Mouse (Mus musculus): Measurements from ENCODE around the gene E2f6.

E2f6 gene

DNA sequence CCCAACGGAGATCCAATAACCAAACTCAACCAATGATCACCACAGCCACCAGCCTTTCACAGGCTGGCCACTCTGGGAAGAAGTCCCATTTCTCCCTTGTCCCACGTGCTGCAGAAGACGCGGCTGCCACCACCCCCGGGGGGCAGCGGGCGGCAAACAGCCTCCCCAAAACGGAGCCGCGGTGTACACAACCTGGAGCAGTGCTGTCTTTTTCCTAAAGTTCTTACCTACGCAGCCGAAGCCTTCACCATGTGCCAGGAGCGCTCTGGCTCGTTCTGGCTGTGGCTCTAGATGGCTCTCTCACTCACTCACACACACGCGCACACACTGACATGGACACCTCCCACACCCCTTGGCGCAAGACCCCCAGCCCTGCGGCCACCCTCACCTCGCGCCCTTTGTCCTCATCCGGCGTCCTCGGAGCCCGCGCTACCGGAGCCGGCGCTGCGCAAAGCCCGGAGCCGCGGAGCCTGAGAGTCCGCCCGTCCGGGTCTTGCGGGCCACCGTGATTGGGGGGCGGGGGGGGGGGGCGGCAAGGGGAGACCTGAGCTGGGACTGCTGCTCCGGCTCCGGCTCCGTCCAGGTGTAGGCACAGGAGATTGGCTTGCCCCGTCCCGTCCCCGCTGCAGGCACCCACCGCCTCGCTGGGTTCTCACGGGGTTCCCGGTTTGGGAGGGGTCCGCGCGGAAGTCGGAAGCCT, 10.4 kb upstream of the E2f6 start, which contains the start of gene Greb1:
Gene Greb1, minus strand, starts transcription at position 628 of the 700 bp plus-strand sequence.
- DNase-seq (ENCODE audit: low read depth, low spot score): no peak

DNA sequence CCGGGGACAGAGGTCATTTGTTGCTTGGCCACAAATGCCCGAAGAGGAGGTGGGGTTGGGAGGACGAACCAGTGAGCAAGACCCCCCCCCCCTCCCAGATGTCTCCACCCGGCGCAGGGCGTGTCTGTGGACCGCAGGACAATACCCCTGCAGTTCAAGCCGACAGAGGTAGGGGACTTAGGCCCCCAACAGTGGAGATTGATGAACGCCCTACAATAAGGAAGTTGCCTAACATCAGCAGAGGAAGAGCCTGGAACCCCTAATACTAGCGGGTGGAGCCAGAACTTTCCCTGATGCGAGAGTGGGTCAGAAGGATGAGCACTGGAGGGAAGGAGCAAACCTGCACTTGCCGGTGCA, 9.8 kb upstream of the E2f6 start:
- no peak for DNase-seq (ENCODE audit: low read depth, low spot score)

DNA sequence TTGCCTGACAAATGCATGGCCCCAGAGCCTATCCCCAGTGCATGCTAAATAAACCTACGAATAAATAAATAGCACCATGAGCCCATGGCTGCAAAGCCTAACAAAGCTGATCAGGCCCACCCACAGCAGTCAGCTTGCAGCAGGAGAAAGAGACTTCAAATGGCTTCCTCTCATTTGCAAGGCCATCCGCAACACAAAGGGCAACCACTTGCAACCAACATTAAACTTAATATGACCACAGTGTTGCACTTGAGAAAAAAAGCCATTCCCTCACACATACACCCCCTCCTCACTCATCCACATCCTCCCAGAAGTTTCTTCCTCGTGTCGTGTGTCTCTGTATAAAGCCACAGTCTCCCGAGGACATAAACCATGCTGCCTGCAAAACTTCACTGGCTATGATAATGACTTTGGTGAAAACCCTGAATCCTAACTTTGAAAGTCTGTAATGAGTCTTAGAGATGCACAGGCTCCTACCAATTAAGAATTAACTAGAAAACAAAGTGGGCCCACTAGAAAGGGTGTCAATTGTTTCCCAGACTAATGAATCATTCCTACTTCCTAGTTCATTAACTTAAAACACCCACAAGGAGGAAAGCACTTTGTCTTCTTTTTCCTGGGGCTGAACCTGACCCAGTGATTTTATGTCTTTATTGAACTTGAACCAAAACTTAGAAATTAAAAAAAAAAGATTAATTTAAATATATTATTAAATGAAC, 7.4 kb upstream of the E2f6 start:
- DNase-seq (ENCODE audit: low read depth, low spot score): no peak

DNA sequence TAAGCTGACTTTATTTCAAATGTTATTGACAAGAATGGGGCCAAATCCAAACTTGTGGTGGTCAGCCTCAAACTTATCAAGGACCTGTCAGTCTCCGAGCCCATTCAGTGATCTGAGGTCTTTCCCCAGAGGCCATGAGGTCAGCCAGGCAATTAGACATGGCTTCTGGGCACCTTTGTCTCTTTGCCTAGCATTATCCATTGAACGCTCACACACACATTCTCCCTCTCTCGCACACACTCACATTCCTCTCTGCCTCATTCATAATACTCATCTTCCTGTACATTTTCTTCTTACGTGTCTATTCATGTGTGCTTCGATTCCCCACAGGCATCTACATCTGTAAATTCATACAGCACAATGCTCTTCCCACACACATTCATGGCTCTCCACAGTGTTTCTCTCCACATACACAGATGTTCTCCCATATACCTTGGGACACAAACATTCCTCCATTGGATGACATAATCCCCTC, 6.8 kb upstream of the E2f6 start:
- DNase-seq (ENCODE audit: low read depth, low spot score): no peak

DNA sequence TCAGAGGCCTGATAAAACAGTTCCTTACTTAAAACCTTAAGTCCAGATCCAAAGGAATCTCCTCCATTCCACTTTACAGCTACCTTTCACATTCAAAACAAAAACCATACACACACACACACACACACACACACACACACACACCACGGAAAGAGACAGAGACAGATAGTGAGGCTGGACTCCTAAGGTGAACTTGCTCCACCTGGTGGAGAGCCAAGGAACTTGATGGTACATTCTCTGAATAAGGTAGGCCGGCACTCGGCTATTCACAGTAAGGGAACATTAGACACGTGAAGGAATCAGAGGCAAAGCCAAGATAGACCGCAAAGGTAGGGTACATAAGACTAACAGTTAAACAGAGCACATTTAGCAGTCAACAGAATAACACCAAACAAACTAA, 5.3 kb upstream of the E2f6 start:
- peak; percentile 73 for DNase-seq (ENCODE audit: low read depth, low spot score)

DNA sequence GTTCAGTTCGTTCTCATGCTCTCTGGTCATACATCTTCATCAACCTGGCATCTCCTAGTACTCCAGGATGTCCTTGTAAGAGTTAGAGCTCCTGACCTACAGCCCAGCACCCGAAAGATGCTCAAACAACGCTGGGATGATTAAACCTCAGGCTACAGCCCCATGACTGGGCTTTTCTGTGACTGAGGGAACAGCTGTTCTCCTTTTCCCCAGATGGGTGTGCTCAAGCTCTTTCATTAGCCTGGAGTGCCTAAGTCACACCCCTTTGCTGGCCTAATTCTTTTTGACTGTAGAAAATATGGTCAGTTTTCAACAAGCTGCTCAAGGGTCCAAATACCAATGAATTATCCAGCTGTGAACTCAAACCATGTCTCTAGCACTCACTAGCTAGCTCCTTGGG, 2.7 kb upstream of the E2f6 start:
- DNase-seq (ENCODE audit: low read depth, low spot score): no peak

DNA sequence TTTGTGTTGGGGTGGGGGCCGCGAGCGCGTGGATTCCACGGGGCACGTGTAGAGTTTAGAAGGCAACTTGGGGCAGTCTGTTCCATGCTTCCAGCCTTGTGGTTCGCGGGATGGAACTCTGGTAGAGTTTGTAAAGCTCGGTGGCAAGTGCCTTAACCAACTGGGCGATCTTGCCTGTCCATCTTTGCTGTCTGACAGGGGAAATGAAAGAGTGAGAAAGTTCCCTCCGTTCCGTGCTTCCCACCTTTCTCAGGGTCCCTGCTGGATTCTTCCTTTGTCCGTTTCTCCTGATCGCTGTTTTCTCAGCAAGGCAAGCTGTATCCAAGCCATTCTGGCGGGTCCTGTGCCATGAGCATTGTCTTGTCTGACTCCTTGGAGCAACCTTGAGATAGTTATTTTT, 714 bp downstream of the E2f6 start:
- no peak for DNase-seq (ENCODE audit: low read depth, low spot score)

DNA sequence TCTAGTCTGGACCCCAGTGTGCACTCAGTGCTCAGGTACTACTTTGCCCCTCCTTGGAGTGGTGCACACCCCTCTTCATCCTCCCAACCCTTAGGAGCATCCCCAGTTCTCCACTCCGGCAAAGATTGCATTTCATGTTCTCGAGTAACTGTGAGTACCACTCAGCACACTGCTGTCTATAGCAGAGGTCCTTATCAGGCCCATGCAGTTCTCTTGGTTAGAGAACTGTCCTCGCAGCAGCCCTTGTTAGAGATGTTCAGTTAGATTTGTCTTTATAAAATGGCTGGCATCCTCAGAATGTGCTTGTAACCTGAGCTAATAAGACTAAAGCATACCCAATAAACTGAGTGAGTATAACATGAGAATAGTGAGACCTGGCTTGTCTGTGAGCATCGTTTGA, 6.4 kb downstream of the E2f6 start:
- DNase-seq (ENCODE audit: low read depth, low spot score): no peak

DNA sequence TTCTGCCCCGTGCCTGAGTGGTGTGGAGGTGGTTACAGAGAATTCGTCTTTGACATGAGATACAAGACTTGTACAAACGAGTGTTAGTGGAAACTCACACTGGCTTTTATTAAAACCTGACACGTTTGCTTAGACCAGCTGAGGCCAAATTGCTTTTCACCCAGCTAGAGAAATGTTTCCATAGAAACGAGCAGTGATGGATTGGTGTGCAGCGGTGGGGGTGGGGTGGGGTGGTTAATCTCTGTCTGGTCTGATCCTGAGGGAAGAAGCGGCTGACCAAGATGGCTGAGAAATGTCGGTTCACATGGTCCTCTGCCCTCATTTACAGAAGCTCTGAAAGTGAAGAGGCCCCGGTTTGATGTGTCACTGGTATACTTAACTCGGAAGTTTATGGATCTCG, 7.8 kb downstream of the E2f6 start:
- no peak for DNase-seq (ENCODE audit: low read depth, low spot score)

DNA sequence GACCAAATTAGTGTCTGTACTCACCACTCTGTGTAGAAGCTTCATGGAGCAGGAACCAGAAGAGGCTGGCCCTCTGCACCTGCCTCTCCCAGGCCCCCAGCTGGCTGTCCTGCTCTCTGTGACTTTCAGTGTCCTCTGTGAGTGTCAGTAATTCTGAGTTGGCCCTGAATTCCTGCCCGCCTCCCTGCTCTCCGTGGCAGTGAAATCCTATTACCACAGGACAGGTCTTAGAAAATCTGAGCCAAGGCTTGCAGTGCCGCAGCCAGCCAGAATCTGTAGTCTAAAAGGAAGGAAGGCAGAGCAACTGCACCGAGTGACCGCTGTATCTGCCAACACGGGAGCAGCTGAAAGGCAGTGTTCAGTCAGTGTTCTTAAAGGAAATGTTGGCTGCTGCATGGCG, 10.0 kb downstream of the E2f6 start:
- DNase-seq (ENCODE audit: low read depth, low spot score): no peak

DNA sequence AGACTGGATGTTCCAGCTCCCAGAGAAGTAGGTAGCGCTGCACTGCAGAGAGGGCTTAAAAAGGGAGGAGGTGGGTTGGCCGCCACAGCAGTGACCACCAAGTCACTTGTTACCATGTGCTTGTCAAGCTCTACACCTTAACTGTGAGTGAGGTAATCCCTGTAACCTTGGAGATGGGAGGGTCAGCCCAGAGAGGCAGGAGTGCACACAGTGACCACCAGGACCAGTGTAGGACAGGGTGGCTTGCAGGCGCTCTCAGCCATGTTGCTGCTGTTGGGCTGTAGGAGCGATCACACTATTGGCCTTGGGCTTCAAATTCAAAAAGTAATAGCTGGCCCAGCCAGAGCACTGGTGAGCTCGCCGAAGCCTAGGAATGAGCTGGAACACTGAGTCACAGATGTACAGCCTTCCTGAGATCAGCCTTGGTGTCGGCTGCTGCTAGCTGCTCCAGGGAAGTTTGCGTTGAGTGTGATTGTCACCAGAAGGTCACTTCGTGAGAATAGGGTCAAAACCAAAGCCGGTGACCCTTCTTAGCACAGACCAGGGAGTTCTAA, 11.5 kb downstream of the E2f6 start:
- no peak for DNase-seq (ENCODE audit: low read depth, low spot score)

DNA sequence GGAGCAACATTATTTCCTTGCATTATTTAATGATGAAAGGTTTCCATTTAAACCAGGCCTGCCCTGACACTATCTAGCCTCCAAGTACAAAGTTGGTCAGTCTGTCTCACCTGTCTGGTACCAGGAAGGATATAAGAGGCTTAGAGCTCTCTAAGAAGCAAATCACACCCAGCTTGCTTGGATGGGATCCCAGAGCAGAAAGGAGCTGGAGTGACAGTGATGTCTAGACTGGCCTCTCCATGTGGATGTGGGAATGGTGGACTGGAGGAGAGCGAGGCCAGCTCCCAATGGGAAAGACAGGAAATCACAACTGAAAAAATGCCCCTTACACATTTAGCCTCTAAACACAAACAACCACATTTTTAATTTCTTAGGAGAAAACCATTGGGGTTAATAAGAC, 12.9 kb downstream of the E2f6 start:
- DNase-seq (ENCODE audit: low read depth, low spot score): no peak

DNA sequence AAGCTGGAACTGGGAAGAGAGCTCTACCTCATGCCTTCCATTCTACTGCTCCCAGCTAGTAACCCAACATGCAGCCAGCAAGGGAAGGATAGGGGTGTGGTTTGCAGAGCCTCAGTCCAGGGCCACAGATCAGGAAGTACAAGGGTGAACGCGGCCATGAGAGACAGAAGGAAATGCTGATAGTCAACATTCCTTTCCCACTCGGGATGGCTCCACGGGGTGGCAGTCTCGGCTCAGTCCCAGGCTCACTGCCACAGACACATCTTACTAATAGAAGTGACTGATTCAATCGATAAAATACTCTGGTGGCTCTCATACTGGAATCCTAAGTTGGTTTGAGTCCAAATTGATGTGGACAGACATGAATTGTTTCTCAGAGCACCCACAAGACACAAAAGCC, 17.7 kb downstream of the E2f6 start:
- DNase-seq (ENCODE audit: low read depth, low spot score): no peak

DNA sequence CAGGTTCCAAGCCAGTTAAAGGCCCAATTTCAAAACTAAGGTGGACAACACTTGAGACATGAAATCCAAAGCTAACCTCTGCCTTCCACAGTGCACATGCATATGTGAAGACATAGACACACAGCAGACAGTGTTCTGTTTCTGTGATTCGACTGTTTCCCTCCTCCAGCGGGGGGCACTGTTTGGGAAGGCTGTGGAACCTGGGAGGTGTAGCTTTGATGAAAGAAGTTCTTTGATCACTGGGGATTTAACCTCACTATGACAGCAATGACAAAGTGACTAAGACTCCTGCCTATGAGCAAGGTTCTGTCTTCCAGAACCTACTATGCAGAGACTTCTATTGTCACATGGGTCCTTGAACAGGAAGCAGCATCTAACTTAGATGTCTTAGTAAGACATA, 19.0 kb downstream of the E2f6 start:
- DNase-seq (ENCODE audit: low read depth, low spot score): no peak

DNA sequence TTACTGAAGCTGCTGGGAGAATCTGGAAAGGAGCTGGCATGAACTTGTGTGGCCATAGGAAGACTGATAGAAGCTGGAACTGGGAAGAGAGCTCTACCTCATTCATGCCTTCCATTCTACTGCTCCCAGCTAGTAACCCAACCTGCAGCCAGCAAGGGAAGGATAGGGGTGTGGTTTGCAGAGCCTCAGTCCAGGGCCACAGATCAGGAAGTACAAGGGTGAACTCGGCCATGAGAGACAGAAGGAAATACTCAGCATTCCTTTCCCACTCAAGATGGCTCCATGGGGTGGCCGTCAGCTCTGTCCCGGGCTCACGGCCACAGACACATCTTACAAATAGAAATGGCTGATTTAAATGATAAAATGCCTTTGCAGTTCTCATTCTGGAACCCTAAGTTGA, 20.3 kb downstream of the E2f6 start:
- DNase-seq (ENCODE audit: low read depth, low spot score): no peak

DNA sequence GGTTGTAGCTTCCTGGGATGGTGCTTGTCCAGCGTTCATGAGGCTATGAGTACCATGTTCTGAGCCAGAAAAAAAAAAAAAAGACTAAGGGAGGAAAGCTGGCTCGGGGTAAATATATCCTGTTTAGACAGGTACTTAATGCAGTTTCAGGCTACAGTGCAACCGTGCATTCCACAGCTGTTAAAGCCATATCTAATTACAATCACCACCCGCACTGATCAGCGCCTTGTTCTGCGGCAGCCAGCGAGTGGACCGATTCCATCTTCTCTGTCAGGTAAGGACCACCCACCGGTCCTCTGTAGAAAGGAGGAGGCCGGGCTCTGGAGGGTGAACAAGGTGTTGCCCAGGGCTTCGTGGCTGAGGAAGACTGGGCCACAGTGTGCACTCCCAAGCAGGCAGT, 23.9 kb downstream of the E2f6 start:
- DNase-seq (ENCODE audit: low read depth, low spot score): no peak

DNA sequence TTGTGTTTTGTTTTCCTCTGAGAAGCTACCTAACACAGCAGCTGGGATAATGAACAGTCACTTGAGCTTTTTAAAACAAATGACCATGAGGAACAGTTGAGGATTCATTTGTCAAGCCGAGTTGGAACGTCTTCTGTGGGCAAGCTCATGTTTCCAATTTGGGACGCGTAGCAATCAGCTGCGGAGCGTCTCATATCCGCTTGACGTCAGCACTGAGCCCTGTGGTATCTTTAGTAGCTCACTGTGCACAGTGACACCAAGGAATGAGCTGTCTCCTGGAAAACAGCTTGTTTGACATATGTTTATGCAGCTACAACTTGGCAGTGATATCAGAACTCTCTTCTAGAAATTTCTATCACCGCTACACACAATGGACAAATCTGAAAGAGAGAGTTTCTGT, 25.4 kb downstream of the E2f6 start:
- DNase-seq (ENCODE audit: low read depth, low spot score): no peak

DNA sequence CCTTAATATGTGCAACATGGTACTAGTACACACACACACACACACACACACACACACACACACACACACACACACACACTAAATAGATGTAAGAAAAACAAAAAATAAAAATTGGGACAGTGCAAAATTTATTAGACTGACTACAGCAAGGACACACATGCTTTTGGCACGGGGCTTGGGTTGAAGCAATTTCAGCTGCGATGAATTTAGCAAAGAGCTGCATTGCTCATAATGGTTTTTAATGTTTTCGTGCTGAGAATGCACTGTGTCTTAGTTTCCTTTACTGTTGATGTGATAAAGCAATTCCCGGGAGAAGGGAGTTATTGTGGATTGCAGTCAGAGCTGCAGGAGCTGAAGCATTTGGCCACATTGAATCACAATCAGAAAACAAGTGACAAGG, 27.0 kb downstream of the E2f6 start:
- no peak for DNase-seq (ENCODE audit: low read depth, low spot score)

DNA sequence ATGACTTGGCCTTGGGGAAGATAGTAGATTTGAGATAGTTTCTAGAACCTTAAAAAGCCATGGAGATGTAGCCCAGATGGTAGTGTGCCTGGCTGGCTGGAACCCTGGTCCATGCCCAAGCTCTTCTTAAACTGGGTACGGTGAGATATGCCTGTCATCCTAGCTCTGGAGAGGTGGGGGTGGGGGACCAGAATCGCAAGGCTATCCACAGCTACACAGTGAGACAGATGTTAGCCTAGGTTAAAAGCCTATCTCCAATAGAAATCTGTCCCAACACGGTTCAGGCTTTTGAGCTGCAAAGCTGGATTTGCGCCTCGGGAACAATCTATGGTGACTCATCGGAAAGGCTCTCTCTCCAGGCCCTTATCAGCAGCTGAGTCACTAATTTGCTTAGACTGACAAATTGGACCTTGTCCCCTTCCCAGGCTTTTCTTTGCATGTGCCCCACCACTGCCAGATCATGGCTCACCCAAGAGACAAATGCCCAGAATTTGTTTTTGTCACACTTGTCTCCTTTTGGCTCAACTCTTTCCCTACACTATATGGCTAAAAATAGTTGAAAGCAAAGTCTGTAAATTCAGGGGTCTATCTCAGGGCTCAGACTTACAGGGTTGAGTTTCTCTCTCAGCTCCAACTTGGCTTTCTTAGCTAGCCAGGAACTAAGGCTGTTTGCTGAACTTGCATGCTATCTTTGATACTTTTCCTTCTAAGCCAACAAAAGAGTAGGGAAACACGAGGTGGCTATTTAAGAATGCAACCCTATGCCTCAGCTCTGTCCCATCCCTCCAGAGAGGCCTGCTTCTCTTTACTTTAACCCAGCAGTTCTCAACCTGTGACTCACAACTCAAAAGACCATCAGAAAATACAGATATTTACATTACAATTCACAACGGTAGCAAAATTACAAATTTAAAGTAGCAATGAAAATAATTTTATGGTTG, 30.3 kb downstream of the E2f6 start:
- no peak for DNase-seq (ENCODE audit: low read depth, low spot score)

DNA sequence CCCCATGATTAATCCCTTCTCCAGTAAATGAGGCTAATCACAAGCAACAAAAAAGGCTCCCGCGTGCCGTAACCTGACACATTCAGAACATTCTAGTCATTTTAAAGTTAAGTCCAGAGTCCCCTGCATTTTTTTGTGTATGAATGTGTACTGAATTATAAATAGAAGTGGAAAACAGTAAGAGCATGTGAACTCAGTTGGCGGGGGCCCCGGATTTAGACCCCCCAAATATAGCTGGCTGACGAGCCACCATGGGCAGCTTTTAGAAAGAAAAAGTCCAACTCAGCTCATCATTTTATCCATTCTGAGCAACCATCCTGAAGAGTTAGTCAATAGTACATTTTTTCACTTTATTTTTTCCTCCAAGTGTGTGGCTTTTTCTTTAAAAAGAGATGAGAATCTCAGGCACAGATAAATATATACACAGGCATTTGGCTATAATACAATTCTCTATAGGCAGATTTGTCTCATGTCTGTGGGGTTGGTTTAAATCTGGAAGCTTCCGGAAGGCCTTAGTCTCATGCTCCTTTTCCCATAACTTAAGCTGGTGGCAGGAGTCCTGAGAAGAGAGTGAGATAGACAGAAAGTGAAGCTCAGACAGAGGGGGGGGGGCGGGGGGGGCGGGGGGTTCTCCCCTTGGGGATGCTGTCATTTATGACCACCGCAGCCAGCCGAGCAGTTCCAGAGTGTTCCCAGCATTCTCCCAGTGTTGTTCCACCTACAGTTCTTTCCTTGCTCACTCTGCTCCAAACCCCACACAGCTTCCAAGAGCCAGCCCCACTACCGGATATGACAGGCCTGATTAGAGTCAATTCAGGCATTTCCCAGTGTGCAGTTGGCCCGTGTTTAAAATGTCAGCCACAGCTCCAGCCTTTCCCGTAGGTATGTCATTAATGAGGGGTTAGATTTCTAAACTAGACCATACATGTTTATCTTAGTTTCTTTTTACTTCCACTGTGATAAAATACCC, 34.1 kb downstream of the E2f6 start:
- no peak for DNase-seq (ENCODE audit: low read depth, low spot score)
